Mouse (Mus musculus): ENCODE measurements around the gene Wdr83.

Wdr83 gene

DNA sequence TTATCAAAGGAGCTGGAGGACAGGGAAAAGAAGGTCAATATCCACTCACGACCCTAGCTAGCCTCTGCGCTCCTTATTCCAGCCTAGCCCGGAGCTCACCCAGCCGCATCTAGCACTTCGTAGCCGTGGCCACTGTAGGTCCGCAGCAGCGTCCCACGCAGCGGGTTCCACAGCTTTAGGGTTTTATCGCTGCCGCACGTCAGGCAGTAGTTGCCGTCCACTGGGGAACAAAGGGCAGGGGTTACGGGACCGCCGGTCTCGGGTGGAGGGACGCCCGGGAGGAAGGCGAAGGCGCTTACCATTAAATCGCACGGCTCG is 933 bp downstream of the Wdr83 start:
- DNase-seq (ENCODE audit: extremely low spot score, low spot score): no peak

DNA sequence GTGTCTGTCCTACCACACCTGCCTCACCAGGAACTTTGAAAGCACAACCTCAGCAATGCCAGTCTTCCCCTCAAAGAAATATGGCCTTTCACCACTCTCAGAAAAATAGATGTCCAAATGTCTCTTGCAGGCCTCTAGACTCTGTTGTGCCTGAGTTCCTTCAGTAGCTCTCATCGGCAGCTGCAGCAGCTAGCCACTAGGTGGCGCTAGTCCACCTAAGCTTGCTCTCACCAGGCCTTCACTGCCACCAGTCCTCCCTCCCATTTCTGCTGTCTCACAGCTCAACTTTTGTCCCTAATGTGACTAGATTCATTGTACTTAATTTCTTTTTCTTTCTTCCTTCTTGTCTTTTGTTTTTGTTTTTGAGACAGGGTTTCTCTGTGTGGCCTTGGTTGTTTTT is 4.1 kb downstream of the Wdr83 start:
- DNase-seq (ENCODE audit: extremely low spot score, low spot score): peak; percentile 76

DNA sequence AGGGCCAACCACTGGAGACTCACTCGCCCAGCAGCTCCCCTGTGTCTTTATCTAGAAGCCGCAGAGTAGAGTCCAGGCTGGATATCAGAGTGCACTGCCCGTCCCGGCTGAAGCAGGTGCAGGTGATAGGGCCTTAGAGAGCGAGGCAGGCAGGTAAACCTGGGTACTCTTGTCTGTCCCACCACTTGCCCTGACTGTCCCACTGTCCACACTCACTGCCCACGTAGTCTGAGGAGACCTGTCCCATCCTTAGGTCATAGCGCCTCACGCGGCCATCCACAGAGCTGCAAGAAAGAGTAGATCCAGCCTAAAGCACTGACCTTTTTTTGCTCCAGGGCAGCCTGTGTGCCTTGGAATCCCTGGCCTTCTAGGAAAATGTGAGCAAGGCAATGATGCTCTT is 5.1 kb downstream of the Wdr83 start:
- DNase-seq (ENCODE audit: extremely low spot score, low spot score): no peak

DNA sequence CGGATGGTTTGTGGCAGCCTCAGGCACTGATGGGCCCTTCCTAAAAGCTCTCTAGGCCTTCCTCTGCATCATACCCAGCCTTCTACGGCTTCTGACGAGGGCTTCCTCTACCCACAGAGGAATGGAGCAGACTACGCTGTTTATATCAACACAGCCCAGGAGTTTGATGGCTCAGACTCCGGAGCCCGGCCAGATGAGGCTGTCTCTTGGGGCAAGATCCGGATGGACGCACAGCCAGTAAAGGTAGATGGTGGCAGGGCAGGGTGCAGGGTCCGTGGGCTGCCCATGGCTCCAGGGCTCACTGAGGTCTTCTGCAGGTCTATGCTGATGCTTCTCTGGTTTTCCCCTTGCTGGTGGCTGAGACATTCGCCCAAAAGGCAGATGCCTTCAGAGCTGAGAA is 6.5 kb downstream of the Wdr83 start:
- DNase-seq (ENCODE audit: extremely low spot score, low spot score): no peak

DNA sequence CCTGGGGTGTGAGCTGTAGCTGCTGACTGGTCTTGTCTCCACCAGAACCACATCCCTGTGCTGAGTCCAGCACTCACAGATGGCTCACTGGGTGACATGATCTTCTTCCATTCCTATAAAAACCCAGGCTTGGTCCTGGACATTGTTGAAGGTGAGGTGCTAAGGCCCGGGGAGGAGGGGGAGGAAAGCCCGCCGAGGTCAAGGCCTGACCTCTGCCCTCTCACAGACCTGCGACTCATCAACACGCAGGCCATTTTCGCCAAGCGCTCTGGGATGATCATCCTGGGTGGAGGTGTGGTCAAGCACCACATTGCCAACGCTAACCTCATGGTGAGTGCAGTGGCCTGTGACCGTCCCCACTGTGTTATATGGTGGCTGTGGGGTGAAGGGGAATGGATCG is 6.9 kb downstream of the Wdr83 start:
- DNase-seq (ENCODE audit: extremely low spot score, low spot score): no peak

DNA sequence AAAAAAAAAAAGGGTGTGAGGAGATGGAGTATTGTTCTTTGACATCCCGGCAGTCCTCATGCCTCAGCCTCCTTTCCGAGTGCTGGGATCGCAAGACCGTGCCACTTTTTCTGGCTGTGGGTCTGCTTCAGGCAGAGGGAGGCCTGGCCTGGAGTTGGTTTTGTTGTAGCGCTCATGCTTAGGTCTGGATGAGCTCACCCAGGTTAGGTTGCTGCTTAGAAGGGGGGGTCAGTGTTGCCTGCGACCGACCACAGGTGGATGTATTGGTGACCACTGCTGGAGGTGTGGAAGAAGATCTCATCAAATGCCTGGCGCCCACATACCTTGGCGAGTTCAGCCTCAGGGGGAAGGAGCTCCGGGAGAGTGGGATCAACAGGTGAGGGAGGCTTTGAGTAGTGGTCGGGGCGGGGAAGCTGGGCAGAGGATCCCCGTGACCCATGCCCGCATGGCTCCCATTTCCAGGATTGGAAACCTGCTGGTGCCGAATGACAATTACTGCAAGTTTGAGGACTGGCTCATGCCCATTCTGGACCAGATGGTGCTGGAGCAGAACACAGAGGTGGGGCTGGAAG is 8.0 kb downstream of the Wdr83 start:
- no peak for DNase-seq (ENCODE audit: extremely low spot score, low spot score)

DNA sequence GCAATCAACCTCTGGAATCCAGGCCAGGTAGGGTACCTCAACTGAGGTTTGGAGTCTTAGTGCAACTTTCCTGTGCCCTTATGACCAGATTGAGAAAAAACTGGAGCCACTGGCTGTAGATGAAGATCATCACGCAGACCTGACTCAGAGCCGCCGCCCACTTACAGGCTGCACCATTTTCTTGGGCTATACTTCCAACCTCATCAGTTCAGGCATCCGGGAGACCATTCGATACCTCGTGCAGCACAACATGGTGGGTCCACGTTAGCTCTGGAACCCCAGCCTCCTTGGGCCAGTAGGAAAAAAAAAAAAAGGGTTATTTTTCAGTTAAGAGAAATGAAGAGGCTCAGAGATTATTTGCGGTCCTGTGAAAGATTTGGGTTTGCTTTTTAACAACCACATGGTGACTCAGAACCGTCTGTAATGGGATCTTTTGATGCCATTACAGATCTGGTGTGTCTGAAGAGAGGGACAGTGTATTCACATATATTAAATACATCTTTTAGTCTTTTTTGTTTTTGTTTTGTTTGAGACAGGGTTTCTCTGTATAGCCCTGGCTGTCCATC is 8.7 kb downstream of the Wdr83 start:
- DNase-seq (ENCODE audit: extremely low spot score, low spot score): no peak

DNA sequence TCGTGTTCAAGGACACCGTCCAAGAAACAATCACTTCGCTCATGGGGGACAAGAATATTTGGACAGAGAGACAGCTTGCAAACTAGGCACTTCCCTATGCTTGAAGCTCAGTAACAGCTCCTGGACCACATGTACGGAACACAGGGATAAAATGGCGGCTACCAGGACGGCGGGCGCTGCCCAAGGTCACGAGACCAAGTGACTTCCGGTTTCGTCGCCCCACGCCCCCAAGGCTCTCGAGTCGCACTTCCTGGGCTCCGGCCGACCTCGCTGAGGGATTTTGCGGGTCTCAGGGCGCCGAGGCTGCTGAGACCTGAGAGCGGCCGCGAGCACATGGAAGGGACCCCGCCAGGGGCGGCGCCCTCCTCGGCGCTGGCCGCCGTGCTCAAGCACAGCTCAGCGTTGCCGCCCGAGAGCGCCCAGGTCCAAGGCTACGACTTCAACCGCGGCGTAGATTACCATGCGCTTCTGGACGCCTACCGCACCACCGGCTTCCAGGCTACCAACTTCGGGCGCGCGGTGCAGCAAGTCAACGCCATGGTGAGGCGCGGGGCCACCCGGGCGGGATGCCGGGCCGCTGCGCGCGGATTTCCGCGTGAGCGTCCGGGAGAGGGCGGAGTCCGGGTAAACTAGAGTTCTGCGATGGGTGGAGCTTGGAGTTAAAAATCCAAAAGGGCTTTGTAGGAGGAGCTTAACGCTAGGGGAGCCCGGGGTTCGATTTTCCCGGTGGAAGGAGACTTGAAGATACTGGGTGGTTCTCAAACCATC is 9.4 kb downstream of the Wdr83 start, which contains the start of gene Dhps:
Gene Dhps (plus strand): TSS at position 244 of the 768 bp plus-strand sequence.
- DNase-seq (ENCODE audit: extremely low spot score, low spot score): peak; percentile 87

DNA sequence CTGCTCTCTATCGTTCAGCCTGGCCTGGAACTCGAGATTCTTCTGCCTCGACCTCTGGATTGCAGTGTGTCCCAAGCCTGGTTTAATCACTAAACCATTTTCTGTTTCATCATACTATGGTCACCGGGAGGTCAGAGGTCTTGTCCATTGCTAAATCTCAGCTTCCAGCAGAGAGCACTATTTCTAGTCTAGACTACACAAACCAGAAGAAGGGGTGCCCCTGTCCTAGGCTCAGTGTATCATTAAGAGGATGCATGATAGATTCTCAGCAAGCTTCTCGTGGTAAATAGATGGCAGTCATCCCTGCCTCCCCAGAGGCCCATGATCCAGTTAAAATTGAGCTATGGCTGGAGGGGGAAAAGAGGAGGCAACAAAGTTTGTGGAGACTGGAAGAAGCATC is 10.1 kb downstream of the Wdr83 start:
- peak; percentile 45 for DNase-seq (ENCODE audit: extremely low spot score, low spot score)

DNA sequence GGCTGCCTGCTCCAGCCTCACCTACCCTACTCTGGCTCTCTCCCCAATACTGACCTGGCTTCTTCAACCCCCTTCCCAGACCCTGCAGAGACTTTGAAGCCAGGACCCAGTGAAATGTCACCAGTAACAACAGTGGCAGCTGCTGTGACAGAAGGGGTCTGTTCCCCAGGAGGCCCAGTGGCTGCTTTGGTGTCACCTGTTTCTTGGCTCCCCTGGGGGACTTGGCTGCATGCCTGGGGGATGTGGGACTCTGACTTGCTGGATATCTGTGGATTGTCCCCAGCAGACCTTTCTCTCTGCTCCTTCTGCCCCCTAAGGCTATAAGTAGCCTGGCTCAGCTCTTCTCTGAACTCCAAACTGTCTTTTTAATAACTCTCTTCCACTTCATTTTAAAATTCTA is 13.1 kb downstream of the Wdr83 start, which contains the start of gene Gm5741:
Gene Gm5741 (minus strand): TSS at position 1 of the 400 bp plus-strand sequence.
- DNase-seq (ENCODE audit: extremely low spot score, low spot score): no peak

DNA sequence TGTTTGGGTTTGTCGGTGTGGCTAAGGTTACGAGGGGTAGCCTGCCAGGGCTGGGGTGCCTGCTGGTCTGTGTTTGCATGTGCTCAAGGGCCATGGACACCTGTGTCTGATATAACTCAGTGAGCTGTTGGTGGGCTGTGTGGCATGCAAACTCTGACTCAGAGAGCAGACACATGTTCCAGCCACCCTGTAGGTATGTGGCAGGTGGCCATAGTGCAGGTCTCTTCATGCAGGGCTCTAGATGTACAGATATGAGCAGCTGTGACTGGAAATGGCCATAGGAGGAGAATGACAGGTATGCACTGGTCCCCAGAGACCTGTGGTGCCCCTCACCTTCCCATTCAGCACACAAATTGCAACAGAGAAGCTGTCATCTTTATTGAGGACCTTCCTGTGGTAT is 14.0 kb downstream of the Wdr83 start:
- no peak for DNase-seq (ENCODE audit: extremely low spot score, low spot score)

DNA sequence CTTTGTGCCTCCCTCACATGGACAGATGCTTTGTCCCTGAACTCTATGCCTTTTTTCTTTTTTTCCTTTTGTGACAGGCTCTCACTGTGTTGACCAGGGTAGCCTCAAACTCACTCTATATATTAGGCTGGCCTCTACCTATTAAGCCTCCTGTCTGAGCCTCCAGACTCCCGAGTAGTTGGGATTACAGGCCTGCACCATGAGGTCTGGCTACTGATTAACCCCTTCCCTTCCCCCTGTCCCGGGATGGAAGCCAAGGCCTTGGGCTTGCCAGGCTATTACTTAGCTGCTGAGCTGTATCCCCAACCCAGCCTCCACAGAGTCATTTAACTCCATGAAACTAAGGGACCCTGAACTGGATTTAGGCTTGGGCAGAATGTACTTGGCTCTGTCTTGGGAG is 15.9 kb downstream of the Wdr83 start:
- DNase-seq (ENCODE audit: extremely low spot score, low spot score): no peak

DNA sequence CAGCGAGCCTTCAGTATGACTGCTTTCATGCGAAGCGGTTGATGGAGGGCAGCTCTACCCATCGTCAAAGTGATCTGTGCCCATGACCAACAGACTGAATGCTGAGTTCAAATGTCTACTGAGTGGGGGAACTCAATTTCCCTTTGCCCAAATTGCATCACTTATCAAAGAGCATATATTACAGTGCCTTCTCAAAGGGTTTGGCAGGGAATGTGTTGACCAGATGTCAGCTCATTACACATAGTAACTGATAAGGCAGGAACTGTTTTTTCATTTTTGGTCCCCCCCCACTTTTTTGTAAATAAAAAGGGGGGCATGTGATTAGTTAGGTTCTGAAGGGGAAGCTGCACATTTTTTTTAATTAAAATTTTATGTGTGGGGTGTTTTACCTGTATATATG is 18.5 kb downstream of the Wdr83 start:
- no peak for DNase-seq (ENCODE audit: extremely low spot score, low spot score)

DNA sequence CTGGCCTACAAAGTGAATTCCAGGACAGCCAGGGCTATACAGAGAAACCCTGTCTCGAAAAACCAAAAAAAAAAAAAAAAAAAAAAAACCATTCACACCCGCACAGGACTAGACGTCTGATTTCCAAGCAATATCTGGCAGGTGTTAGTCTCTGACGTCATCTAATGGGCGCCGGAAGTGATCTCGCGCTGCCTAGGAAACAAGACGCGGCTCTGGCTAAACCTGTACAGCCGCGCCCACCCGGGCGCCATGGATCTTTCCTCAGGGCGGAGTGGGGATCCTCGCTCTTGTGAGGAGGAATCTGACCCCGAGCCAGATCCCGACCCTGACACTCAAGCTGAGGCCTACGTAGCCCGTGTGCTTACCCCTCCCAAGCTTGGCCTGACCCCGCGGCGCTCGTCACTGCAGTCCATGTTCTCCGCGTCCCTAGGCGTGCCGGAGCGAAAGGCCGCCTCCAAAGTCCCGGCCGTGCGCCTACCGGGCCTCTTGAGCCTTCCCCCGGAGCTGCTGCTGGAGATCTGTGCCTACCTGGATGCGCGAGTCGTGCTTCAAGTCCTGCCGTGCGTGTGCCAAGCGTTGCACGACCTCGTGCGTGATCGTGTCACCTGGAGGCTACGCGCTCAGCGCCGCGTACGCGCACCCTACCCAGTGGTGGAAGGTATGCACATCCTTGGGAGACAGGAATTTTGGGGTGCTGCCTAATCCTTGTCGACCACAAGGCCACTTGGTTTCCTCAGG is 21.1 kb downstream of the Wdr83 start, which contains the start of gene Fbxw9:
Gene Fbxw9 (plus strand): TSS at position 177 of the 738 bp plus-strand sequence.
- peak; percentile 91 for DNase-seq (ENCODE audit: extremely low spot score, low spot score)

DNA sequence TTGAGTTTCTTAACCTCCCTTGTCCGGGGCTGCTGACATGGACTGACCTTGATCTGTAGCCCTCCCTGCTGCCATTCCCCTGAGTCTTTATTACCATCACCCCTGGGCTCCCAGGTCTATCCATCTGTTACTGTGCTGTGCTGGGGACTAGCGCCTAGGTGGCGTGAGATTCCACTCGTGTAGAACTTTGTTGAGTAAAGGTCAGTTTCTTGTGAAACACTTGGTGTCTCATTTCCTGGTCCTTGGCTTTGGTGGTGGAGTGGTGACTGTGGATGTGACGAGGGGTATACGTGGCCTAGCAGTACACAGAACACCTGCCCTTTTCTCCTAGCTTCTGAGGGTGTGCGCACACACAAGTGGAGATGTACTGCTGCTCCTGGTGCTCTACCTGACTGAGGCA is 23.7 kb downstream of the Wdr83 start:
- DNase-seq (ENCODE audit: extremely low spot score, low spot score): no peak

DNA sequence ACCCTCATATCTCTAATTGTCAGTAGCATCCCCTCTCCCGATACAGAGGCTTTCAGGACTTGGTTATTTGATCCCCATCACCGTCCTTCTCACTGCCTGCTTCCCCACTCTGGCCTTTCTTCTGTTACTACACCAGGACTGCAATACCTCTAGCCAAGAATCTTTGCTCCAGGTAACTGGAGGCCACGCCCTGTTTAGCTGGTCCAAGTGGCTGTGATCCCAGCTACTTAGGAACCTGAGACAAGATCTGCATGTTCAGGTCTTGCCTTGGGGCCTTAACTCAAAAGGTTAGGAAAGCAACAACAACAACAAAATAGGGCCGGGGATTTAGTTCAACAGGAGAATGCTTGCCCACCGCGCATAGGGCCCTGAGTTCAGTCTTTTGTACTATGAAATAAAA is 37.5 kb downstream of the Wdr83 start:
- no peak for DNase-seq (ENCODE audit: extremely low spot score, low spot score)

DNA sequence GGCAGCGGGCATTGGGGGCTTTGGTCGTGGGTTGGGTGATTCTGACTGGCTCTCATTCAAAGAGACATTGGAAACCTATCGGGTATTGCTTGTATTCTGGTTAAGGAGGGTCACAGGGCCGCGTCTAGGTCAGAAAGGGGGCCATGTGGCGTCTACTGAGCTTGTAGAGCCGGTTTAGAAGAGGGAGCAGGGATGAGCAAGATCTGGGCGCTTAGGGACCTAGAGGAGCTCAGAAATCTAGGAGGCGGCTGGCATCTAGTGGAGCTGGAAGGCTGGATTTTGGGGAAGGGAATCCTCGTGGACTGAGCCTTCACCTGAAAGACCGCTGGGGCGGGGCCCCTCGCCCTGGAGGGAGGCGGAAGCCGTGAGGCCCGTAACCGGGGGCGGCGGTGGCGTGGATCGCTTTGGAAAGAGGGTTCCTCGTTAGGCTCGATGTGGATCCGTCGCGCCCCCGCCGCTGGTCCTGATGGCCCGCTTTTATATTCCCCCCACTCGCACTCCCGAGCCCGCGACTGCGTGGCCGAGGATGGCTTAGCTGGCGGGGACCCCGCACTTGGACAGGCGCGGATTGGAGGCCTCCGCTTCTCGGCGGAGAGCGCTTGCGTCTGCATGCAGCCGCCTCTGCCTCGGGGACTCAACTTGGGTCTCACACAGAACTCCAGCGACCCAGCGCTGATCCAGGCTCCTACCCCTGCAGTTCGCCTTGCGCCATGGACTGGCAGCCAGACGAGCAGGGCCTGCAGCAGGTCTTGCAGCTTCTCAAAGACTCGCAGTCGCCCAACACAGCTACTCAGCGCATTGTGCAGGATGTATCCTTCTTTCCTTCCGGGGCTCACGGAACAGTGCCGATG is 43.2 kb downstream of the Wdr83 start:
- peak; percentile 65 for DNase-seq (ENCODE audit: extremely low spot score, low spot score)

DNA sequence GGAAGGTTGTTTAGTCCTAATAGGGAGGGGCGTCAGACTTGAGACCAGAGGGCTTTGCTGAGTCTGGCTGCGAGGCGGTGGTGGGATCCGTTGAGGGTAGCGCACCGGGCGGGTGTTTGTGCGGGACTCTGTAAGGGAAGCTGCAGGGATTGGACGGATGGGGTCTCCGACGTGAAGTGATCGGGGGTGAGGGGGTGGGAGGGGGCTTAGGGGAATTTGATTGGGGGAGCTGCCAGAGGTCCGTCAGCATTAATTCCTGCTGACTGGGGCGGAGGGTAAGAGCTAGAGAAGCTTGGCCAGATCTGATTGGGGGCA is 43.8 kb downstream of the Wdr83 start:
- no peak for DNase-seq (ENCODE audit: extremely low spot score, low spot score)

DNA sequence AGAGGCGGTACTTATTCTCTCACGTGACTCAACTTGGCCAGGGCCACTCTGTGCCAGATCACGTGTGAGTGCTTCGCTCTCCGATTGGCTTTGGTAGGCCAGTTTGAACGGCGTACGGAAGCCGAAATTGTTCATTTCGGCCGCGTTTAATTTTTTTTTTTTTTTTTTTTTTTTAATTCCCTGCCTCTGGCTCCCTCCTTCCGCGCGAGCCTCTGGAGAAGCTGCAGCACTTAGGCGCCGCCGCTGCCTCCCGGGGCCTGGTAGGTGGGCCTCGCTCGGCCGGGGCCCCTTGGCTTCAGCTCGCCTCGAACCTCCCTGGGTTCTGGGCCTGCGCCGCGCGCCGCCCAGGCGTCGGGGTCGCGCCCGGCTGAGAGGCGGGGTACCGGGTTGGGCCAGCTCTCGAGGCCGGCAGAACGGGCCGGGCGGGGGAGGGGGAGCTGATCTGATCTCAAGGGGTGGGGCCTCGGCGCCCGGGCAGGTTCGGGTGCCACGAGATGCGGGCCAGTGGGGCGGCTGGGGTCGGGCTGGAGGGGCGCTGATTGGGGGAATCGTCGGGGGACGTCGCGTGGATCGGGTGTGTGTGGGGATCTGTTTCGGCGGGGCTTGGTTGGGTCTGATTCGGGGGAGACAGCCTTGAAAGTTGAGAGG is 44.3 kb downstream of the Wdr83 start, which contains the start of gene Tnpo2:
Gene Tnpo2 (plus strand): TSS at position 198 of the 648 bp plus-strand sequence.
- DNase-seq (ENCODE audit: extremely low spot score, low spot score): peak; percentile 90

DNA sequence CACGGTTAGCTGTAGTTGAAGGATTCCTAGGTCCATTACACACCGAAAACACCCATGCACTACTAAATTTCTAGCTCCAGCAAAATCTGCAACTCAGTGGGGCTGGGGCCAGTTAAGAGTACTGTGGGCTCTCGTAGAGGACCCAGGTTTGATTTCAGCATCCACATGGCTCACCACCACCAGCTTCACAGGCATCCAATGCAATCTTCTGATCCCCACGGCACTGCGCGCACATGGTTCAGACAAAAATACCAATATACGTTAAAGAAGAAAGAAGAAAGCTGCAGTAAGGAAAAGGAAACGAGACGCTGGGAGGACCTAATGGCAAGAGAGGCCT is 44.8 kb downstream of the Wdr83 start:
- no peak for DNase-seq (ENCODE audit: extremely low spot score, low spot score)

DNA sequence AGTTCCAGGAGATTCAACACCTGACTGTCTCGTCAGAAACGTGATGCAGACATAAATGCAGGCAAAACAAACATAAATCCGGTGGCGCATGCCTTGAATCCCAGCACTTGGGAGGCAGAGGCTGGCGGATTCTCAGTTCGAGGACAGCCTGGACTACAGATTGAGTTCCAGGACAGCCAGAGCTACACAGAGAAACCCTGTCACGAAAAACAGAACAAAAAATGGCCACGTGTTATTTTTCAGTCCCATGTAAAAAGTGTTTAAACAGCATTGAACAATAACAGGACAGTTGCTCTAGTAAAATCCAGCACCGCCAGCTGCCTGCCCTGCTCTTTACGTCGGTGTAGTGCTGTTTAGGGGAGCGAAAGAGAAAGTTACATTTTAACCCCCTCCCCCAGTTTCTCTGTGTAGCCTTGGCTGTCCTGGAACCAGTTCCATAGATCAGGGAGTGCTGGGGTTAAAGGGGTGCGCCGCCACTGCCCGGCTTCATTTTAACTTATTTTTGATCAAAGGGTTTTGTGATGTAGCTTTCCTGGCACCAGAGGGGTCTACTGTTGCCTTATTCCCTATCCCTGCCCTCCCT is 45.3 kb downstream of the Wdr83 start:
- peak; percentile 42 for DNase-seq (ENCODE audit: extremely low spot score, low spot score)
